Mouse (Mus musculus): ENCODE measurements around the gene Gucd1.
"Not testable (repeated sequence)": the region's sequence is repeated elsewhere in the genome, so short reads cannot be mapped to it uniquely, and the experiment has no call there.

Gucd1 gene

DNA sequence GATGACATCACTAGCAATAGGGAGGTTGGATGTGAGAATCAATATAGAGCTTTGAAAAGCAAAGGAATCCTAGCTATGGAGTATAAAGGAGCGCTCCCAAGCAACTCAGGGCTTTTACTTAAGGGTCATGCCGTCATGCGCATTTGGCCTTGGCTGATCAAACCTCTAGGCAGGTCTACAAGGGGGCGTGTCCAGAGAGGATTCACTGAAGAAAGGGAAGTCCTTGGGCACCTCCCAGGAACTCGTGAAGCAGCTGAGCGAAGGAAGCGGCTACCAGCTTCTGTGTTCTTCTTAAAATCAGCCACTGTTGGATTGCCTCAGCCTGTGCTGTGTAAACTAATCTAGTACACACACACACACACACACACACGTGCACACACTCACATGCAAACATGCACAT is 44.4 kb downstream of the Gucd1 start:
- no peak for DNase-seq (ENCODE audit: low spot score in 2 of 2)

DNA sequence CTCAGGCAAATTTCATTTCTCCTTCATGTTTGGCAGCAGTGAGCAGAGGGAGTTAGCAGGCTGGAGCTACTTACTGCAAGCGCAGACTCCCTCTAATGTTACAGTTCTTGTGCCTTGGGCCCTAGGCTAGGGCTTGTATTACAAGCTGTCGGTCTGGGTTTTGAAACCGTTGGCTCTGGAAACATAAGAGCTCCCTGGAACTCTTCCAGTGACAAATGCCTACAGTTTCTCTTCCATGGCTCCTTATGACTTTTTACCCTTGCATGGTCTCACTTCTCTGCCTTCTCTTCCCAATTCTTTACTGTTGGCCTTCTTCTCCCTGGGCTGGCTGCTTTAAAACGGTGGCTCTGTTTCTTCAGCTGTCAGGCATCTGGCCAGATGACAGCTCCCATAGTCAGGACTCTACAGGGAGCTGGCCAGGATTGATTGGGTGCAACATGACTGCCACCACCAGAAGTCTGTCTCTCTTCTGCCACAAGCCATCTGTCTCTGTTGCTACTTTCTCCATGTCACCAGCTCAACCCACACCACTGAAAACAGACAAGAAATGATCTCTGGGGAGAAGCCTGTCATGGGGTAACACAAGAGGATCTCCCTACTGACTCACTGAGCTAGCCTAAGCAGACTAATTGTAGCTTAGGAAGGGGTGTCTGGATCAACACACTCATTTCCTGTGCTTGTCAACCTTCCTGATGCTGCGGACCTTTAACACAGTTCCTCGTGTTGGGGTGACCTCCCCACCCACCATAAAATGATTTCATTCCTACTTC is 51.8 kb downstream of the Gucd1 start:
- DNase-seq (ENCODE audit: low spot score in 2 of 2), result no peak

DNA sequence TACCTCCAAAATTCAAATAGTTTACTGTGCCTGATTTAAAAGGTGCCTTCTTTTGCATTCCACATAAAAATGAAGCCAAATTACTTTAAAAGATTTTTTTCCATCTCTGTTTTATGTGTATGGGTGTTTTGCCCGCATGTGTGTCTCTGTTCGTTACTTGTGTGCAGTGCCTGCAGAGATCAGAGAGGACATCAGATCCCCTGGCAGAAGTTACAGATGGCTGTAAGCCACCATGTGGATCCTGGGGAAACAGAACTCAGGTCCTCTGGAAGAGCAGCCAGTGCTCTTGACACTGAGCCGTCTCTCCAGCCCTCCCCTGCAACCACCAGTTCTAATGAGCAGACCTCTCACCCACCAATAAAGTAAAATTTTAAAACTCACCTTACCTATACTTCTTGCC is 55.0 kb downstream of the Gucd1 start:
- no peak for DNase-seq (ENCODE audit: low spot score in 2 of 2)

DNA sequence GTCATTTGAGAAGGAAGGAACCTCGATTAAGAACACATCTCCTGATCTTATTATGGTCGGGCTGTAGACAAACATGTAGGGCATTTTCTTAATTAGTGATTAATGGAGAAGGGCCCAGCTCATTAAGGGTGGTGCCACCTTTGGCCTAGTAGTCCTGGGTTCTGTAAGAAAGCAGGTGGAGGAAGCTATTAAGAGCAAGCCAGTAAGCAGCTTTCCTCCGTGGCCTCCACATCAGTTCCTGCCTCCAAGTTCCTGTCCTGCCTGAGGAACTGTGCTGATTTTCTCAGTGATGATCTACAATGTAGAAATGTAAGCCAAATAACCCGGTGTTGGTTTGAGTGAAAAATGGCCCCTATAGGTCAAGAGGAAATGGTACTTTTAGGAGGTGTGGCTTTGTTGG is 59.4 kb downstream of the Gucd1 start:
- no peak for DNase-seq (ENCODE audit: low spot score in 2 of 2)

DNA sequence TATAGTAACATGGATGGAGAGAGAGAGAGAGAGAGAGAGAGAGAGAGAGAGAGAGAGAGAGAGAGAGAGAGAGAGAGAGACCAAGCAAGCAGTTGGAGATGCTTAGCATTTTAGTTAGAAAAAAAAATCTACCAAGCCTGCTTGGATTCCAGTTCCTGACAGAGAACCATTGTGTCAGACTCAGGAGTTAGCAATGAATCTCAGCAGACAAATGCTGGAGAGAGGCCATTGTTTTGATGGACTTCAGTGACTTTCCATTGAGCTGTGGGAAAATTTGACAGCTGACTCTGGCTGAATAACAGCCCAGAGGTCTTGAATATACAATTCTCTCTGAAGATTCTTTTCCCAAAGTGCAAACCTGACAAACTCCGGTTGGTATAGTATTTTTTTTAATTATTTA is 59.9 kb downstream of the Gucd1 start:
- no peak for DNase-seq (ENCODE audit: low spot score in 2 of 2)

DNA sequence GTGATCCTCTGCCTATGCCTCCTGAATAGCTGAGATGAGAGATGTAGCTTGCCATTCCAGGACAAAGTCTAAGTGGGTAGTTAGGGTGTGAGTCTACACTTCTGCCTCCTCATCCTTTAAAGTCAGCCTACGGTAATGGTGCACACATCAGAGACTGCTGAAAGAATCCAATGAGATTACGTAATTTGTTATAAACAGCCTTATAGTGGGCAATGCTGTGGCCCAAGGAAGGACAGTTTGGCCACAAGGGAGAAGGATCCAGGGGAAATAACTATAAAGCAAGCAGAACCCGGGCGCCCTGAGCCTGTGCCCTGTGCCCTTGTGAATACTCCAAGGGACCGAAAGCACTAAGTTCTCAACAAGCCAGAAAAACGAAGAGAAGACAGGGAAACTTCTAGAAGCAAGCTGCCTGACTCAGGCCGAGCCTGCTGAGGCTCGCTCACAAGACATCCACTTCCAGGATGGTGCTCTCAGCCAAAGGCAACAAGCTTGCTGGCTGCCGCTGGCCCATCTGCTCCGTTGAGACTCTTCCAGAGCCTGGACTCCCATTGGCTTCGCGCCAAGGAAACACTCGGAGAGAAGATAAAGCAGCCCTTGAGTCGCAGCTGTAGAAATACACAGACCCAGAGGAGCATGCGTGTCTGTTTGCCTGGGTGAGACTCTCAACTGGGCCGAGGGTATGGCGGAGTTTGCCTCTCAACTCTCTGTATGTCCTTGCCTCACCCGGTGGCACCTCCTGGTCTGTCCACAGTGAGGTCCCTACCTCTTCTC is 61.5 kb downstream of the Gucd1 start:
- not testable (repeated sequence) for DNase-seq (ENCODE audit: low spot score in 2 of 2)

DNA sequence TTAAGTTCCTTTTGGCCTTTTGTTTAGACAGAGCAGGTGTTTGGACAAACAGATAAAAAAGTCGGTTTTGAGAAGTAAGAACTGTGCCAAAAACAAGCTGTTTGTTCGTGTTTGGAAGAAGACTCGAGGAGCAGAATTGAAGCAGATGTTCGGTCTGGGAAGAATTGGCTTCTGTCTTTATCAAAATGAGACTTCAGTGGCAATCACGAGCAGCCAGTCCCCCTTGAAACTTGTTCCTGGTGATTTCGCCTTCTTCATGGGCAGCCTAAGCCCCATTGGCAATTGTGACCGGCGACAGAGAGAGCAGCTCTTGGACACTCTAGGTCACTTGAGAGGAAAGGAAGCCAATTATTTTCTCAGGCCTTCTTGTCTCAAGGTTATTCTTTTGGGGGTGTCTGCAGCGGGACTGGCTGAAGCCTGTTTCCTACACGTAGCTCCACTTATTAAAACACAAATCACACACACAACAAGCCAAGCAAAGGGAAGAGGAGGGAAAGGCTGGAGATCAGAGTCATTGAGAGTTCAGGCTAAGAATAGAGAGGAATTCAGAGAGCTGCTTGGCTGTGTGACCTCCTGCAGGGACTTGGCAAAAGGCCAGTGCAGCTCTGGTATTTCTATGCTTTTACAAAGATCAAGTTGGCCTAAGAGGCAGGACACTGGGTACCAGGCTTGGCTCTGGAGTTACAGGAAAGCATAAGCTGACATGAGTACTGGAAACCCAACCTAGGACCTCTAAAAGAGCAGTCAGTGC is 66.6 kb downstream of the Gucd1 start:
- DNase-seq (ENCODE audit: low spot score in 2 of 2), result no peak

DNA sequence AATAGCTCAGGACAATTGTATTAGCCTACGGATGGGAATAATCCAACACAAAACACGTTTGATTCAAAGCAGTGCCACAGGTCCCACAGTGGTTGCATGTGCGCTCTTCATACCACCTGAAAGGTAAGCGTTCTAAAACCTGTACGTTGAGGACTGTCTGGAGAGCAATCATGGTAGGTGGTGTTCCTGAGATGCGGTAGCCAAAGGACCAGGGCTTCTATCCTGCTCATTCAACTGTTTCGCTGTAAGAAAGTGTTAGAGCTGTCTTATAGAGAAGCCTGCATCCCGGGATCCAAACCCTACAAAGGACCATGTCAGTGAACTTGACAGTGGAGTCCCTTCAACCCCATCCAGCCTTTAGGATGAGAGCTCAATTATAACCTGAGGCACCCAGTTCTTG is 67.4 kb downstream of the Gucd1 start:
- no peak for DNase-seq (ENCODE audit: low spot score in 2 of 2)

DNA sequence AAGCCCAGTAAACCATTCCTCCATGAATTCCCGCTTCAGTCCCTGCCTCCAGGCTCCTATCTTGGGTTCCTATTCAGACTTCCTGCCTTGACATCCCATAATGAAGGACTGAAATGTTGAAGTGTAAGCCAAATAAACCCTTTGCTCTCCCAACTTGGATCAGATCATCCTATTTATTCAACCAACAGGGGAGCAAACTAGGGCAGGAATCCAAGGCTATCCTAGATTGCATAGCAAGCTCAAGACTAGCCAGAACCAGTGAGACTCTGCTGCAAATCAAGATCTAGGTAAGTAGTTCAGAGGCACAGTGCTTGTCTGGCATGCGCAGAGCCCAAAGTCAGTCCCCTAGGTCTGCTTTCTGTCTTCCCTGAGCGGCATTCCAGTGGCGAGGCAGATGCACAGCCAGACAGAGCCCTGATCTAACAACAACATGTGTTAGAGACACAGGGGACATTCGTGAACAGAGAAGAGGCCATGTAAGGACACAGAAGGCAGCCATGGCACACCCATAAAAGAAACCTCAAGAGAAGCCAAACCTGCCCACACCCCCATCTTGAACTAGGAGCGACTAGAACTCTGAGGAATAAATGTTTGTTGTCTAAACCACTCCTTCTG is 68.9 kb downstream of the Gucd1 start:
- DNase-seq (ENCODE audit: low spot score in 2 of 2), result no peak

DNA sequence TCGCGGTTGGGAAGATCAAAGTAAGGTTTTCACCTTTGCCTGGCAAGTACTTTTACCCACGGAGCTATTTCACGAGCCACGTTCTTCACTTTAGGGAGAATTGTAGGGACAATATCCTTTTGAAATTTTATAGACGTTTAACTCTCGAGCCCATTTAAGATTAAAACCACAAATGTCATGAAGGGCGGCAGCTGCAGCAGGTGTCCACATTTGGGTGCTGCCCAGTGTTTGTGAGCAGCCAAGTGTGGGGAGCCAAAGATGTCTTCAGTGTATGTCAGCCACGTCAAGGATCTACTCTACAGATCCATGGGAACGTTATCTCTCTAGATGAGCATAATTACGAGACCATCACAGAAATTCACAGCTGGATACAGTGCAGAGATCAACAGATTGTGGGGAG is 70.3 kb downstream of the Gucd1 start:
- DNase-seq (ENCODE audit: low spot score in 2 of 2), result no peak

DNA sequence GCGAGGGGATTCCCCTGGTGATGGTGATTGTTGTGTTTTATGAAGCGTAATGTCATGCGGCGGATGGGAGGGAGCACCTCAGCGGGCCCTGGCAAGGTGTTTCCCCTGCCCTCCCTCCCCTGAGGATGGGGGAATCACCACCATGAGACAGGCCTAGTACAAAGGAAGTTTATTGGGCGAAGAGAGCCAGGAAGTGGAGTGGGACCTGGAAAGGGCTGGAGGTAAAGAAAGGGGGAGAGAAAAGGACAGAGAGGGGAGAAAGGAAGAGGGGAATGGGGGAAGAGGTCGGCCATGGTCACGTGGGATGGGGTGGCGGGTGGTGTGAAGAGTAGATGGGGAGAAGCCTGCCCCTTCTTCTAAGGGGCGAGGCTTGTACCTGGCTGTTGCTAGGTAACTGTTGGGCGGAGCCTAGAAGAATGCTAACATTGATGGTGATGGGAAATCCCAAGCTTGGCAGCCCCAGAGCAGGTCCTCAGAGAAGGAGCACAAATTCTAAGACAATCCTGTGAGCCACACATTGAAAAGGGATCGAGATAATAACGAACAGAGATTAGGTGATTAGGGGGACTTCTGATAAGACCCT is 71.2 kb downstream of the Gucd1 start:
- no peak for DNase-seq (ENCODE audit: low spot score in 2 of 2)

DNA sequence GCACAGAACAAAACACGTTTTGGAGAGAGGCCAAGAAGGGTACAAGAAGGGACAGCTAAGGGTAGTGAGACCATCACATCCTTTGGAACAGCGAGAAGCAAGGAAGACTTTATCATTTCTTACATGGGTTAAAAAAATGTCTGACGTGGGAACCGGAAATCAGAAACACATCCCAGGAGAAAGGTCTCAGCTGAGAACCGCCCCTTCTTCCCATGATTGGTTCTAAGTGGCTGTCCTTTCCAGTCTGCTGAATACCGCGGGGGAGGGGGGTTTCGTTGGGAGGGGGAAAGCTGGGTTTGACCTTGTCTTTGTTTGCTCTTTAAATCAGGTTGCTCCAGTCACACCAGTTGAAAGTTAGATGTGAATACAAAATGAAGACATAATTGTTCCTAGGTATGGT is 72.7 kb downstream of the Gucd1 start:
- DNase-seq (ENCODE audit: low spot score in 2 of 2), result no peak

DNA sequence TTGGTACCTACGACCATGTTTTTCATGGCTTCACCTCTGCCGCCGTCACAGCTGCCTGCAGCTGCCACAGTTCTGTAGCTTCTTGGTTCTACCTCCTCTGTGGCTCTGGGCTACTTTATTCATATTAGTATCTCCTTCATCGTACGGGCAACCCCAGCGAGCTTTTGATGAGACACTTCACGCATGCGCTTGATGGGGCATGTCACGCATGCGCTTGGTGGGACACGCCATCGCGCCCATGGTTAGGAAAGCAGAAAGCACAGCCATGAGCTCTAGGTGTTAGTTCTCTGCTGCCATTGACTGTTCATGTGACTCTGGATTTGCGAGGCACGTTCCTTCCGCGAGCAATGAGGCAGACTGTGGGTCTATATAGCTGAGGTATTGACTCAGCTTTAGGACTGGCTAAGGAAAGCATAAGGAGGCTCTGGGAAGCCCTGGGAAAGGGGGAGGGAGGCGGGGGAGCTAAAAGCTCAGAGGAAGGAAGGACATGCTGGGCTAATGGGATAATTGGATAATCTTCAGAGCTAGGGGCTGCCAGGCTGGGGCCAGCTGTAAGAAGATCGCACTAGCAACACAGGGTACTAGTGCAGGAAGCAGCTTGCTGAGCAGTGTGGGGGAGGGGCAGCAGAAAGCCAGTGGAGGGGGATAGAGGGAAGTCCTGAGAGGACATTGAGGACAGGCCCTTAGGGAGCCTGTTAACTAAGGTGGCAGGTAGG is 73.5 kb downstream of the Gucd1 start:
- no peak for DNase-seq (ENCODE audit: low spot score in 2 of 2)

DNA sequence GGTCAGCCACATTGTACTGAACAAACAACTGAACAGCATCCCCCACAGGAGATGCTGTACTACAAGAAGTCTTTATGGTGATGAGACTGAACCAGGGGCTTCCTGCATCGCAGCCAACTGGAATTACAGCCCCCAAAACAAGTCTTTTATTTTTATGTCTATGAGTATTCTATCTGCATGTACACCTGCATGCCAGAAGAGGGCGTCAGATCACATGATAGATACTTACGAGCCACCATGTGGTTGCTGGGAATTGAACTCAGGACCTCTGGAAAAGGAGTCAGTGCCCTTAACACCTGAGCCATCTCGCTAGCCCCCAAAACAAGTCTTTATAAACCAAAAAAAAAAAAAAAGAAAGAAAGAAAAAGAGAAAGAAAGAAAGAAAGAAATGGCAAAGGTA is 74.8 kb downstream of the Gucd1 start:
- no peak for DNase-seq (ENCODE audit: low spot score in 2 of 2)

DNA sequence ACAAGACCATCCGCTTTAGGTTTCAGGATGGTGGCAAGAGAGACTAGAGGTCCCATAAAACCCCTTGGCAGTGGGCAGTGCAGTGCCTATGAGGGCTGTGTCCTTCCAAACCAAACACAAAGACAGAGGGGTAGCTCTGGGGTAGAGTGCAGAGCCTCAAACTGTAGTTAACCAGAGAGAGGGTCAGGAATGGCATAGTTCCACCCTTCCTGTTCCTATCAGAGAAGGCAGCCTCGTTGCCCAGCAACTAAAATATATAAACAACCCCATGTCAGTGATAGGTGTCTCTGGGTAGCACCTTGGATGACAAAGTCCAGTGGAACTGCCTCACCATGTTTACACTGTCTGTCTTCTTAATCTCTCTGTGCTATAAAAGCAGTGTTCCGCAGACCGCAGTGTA is 76.0 kb downstream of the Gucd1 start:
- no peak for DNase-seq (ENCODE audit: low spot score in 2 of 2)

DNA sequence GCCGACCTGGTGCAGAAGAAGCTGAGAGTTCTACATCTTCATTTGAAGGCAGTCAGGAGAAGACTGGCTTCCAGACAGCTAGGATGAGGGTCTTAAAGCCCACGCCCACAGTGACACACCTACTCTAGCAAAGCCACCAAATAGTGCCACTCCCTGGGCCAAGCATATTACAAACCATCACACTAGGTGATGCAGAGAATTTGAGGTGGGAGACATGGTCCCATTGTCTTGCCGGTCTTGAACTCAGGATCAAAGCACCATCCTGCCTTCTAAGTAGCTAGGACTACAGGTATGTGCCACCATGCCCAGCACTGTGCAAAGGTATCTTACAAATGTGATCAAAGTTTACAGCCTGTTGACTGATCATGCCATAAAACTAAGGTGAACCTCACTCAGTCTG is 77.0 kb downstream of the Gucd1 start:
- DNase-seq (ENCODE audit: low spot score in 2 of 2), result no peak

DNA sequence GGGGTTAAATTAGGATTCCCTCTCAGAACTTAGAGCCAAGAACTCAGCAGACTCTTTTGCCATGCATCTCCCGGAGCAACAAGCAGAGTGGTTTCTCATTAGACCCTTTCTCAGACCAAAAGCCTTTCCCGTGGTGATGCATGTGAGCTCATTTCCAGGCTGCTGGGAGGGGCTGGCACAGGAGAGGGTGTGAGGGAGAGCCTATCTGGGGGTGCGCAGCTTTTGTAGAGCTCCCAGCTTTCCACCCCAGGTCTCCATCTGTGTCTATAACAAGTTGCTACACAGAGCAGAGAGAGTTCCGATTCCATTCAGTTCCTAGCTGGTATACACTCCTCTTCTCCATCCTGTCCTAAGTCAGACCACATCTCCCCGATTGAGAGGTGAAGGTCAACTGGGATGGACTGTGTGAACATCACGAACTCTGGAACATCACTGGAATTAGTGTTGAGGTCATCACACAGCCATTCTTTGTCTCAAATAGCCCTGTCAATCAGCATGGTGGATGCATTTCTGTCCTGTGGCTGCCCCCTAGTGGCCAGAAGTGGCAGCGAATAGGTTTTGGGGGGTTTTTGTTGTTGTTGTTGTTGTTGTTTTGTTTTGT is 78.5 kb downstream of the Gucd1 start:
- no peak for DNase-seq (ENCODE audit: low spot score in 2 of 2)

DNA sequence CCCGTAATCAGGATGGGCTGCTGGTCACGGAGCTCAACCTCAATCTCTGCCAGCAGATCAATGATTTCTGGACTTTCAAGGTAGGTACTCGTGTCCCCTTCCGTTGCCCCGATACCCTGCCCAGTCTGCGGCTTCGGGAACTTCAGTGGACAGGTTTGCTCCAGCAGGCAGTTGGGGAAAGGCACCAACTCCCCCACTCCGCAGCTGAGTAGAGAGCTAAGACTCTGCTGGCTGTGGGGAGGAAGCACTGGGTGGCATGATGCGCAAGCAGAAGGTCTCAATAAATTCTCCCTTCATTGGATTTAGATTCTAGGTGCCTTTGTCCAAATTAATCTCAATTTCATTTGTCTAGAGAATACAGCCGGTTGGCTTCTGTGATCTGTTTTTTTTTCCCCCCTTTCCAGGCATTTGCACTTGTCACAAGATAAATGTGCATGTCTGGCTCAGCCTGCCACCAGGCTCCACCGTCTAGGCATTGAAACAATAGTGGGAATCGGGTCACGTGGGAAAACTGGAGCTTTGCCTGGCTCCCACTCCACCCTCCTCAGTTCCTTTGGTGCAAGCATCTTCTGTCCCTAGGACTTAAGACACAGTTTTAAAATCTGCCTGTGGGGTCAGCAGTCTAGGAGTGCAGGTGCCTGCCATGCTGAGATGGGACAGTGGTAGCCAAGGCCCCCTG is 79.5 kb downstream of the Gucd1 start:
- DNase-seq (ENCODE audit: low spot score in 2 of 2), result no peak

DNA sequence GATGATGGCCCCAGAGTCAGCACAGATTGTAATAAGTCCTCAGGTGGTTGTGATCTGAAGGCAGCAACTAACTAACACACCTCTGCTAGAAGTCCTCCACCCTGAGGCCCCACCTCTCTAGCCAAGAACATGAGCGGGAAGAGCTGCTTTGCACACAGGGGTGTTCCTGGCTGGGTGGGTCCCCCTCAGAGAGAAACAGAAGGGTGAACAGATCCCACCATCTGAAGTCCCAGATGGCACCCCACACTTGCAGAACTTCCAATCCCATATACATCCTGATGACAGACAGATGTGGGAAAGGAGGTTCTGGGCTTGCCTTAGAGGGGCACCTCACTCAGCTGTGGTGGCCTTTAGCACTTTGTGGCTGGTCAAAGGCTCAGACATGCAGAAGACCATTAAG is 80.5 kb downstream of the Gucd1 start:
- no peak for DNase-seq (ENCODE audit: low spot score in 2 of 2)

DNA sequence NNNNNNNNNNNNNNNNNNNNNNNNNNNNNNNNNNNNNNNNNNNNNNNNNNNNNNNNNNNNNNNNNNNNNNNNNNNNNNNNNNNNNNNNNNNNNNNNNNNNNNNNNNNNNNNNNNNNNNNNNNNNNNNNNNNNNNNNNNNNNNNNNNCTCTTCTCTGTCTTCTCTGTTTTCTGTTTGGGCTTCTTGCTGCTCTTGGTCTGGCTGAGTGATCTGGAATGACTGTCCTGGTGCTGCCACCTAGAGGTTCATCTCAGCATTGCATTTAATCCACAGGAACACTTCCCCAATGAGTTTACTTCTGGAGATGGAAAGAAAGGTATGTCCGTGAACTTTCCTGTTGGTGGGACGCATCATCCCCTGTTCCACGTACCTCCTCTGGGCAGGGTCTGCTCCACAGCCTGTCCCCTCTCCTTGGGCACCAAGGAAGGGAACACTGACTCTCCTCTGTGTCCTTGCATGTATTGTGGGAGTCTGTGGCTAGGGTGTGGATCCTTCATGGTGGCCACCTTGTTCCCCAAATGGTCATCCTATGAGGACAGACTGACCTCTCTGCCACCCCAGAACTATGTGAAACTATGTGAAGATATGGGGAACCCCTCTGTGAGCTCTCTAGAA is 81.1 kb downstream of the Gucd1 start:
- DNase-seq (ENCODE audit: low spot score in 2 of 2), result peak; percentile 66 to 76
